Mouse (Mus musculus): ENCODE data around the gene Mtmr3.

The Mtmr3 gene

DNA sequence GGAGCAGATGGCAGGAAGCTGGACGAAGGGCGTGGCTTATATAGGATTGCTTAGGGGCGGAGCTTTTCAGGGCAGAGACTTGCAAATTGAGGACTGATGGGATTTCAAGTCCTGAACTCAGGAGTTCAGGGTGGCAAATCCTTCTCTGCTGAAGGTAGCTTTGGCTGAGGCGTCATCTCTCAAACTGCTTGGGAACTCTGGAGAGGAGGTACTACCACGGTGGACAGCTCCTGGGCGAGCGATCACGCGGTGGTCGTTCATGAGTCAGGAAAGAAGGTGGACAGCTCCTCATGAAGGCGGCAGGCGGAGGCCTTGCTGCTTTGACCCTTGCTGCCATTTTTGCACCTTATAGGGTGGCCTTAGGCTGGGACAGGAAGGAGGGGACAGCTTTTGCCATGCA lies 133.5 kb downstream of the Mtmr3 start:
- no peak for DNase-seq

DNA sequence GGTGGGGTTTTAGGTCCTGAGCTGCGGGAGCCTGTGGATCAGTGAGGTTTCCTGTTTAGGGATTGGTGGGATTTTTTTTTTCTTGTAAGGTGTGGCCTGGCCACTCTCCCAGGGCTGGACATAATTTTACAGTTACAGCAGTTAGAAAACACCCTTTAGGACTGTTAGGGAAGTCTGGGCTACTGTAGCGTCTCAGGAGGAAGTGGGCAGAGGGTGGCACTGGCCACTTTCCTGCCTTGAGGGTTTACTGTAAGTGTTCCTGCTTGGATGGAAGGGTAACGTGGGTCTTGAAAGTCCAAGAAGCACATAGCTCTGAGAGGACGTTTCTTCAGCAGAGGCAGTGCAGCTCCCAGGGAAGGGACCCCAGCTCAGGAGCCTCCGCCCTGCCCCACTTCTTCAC lies 134.0 kb downstream of the Mtmr3 start:
- no peak for DNase-seq

DNA sequence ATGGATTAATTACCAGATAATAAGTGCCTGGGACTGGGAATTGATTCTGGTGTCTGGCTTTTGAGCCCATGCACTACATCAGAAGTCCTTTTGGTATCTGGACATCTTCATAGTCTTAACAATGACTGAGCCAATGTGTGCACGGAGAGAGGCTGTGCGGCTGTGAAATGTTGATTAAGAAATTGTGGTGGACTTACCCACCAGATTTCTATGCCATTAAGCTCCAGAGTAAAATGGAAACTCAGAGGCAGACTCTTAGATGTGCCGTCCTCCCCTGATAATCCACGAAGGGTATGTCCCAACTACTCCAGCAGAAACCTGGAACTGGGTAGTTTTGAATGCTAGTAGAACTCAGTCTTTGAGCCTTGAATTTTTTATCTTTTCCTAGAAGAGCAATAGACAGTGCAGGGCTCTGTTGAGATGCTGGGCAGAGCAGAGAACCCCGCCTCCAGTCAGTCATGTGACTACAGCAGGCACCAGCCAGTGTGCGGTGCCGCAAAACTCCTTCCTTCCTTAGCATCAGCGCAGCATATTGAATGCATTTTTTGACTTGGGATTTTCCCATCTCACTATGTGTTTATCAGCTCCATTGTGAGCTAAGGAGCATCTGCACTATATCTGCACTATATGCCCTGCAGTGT lies 139.6 kb downstream of the Mtmr3 start:
- no peak for DNase-seq

DNA sequence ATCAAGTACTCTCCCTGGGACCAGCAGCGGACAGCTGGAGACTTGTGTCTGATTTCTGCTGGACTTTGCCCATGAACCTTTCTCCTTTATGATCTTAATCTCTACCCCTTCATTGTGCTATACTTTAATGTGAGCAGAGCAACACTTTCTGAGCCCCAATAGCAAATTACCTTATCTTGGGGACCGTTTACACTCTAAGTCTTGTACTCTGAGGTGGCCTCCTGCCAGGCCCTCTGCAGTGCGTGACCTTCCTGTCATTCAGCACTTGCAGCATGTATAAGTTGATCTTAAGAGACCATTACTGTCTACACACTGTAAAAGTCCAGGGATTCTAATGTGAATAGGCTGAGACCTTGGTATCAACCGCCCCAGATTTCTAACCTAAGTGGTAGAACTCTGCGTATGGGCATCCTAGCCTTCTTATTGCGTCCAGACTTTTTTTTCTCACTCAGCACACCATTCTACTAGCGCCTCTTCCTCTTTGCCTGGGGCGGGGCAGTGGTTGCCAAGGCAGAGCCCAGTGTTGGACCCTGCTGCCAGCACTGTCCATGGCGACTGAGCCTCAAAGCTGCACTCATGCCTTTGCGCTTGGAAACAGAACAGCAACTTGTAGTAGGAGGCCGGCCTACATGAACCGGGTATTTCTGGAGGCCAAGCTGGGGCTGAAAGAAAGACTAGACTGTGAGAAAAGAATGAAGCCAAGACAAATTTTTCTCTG lies 142.0 kb downstream of the Mtmr3 start:
- DNase-seq = no peak

DNA sequence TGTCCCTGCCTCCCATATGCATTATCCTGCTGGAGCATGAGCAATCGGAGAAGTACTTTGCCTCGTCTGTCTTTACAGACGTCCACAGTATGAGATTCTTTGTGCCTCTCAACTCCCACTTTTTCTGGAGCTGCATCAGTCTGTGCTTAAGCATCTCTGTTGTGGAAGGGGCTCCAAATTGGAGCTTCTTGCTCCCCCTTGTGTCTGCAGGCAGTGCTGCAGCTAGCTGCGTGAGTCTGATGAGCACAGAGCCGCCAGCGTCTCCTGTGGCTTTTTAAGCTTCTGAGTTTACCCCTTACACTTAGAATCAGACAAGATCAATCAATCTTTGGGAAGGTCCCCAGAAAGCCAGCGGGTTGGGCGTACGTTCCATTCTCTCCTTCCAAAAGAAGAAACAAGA lies 143.5 kb downstream of the Mtmr3 start:
- DNase-seq = peak; percentile 65

DNA sequence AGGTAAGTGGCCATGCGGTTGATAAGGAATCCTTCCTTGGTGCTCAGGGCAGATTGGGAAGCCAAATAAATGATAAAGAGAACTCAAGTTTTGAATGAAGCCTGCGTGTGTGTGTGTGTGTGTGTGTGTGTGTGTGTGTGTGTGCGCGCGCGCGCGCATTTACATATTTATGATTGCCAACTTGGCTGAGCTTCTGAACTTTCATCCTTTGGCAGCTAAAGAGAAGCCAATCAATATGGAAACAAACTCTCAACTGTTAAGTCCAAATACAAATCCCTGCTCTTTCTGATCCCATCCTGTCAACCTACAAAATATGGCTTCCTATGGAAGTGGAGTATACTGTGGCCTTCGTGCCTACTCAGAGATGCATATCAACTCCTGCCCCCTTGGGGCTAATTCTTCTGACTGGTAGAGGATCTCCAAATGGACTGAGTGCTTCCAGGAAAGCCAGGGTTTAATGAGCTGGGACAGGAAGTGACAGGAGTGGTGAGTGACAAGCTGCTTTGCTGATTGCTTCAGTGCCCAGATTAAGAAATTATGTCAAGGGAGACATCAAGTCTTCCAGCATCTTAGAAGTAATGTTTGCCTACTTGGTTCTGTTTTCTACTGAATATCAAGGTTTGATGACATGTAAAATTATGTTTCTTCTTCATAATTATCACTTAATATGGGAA lies 148.3 kb downstream of the Mtmr3 start:
- no peak for DNase-seq

DNA sequence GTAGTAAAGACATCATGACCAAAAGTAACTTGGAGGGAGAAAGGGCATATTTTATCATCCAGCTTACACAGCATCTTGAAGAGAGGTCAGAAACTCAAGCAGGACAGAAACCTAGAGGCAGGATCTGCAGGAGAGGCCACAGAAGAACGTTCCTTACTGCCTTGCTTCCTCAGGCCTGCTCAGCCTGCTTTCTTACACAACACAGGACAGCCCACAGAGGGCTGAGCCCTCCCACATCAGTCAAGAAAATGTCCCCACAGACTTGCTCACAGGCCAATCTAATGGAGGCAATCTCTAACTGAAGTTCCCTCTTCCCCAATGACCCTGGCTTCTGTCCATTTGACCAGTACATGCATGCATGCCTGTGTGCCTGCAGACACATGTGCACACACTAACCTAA lies 152.4 kb downstream of the Mtmr3 start:
- DNase-seq = no peak

DNA sequence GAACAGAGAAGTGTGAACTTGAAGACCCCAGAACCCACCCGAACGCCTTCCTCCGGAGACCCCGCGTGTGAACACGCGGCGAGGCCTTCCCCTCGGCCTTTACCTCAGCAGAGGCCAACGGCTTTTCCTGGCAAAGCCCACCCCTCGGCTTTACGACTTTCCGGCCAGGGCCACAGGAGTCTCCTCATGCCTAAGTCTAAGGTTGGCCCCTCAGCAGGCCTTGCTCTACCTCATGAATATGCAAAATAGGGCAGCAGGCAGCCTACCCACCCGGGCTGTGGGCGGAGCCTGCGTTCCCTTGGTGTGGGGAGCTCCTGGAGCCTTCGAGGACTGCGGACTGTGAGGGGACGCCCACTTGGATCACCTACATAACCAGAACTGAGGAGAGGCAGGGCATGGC lies 153.7 kb downstream of the Mtmr3 start, which contains the start of gene Hormad2:
Hormad2 (minus strand) TSS at position 128 of the 400 bp plus-strand sequence.
- peak; percentile 67 for DNase-seq

DNA sequence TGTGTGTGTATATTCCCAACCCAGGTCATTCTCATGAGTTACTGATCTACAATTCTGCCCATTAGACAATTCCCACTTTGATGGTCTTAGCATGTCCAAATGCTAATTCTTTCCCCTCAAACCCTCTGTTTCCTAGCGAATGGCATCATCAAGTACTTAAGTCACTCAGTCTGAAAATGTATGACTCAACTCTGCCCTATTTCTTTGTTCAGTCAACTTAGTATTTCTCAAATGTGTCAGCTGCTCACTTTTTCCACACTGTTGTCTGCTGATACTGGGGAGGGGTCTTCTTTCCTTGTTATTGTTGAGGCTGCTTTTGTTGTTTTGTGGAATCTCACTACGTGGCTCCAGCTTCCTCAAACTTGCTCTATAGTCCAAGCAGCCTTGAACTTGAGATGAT lies 156.5 kb downstream of the Mtmr3 start:
- DNase-seq = no peak

DNA sequence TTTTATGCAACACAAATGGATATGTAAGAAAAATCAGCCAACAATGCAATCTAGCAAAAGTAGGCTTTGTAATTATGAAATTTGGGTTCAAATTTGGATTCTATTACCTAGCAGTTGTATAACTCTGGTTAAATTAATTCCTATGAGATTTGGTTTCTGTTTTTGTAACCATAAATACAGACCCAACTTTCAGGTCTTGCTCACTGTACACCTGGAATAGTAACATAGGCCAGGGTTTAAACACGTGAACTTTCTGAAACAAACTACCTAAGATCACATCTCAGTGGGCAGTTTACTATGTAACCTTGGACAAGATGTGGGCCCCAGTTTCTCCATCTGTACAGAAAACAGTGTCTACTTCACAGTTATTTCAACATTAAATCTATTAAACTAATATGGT lies 157.3 kb downstream of the Mtmr3 start:
- DNase-seq = no peak

DNA sequence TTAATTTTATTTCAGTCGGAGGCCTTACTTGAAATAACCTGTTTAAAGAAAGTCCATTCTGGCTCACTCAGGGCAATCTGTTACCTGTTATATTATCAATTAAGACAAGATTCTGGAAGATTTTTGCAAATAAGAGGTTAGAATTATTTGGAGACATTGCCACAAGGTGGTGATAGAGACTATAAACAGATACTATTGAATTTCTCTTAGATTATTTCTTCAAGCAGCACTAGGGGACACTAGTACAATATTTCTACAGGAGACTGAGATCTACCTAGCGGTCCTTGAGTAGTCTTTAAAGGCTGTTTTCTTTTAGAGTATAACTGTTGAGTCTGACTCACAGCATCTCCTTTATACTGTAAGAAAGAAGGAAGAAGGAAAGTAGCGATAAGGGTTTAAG lies 158.0 kb downstream of the Mtmr3 start:
- no peak for DNase-seq

DNA sequence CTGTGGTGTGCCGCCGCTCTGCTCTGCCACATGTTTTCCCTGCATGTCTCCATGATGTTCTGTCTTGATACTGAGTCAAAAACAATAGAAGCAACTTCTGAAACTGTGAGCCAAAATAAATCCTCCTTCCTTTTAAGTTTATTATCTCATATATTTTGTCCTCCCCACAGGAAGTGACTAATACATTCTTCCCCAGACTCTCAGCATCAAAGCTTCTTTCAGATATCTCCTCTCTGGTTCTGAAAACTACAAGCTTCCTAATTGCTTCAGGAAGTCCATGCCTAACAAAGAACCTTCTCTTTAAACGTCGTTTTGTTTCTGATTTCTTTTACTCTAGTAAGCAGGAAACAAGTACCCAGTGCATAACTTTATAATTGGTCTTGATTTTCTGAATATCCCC lies 160.2 kb downstream of the Mtmr3 start:
- DNase-seq = no peak
